Mouse (Mus musculus) heart, adult 9 months (tissue): Measurements from ENCODE around the gene Nt5c2.
"Not testable (repeated sequence)": the region's sequence is repeated elsewhere in the genome, so short reads cannot be mapped to it uniquely, and the experiment has no call there.

ENCODE experiments used
- DNase-seq, 2 experiments: peaks; one replicate each; pipeline ENCODE4 v3.0.0; 2022; ENCODE audit warnings: low spot score in 2 of 2

Gene Nt5c2

GRCm38 (mm10) chr19:47016487-47016886, 1.5 kb upstream of the Nt5c2 start:
- peak in 1 of 2 experiments; percentile 29 for DNase-seq

GRCm38 (mm10) chr19:47015965-47016364, 1.0 kb upstream of the Nt5c2 start:
- DNase-seq = no peak

GRCm38 (mm10) chr19:47015396-47015795, 443 bp upstream of the Nt5c2 start:
- no peak for DNase-seq

GRCm38 (mm10) chr19:47014159-47014446, 850 bp downstream of the Nt5c2 start:
- no peak for DNase-seq

- DNase-seq = no peak
These were observed 1.4 kb downstream of the Nt5c2 start for GRCm38 (mm10) chr19:47013340-47014158.

GRCm38 (mm10) chr19:47012521-47013130, 2.3 kb downstream of the Nt5c2 start:
- DNase-seq = no peak

GRCm38 (mm10) chr19:47009943-47010342, 5.0 kb downstream of the Nt5c2 start:
- no peak for DNase-seq

GRCm38 (mm10) chr19:47009420-47009819, 5.5 kb downstream of the Nt5c2 start:
- no peak for DNase-seq

- DNase-seq = no peak
These were observed 8.6 kb downstream of the Nt5c2 start for GRCm38 (mm10) chr19:47006321-47006720.

GRCm38 (mm10) chr19:47005873-47006272, 9.1 kb downstream of the Nt5c2 start:
- no peak for DNase-seq

- no peak for DNase-seq
These were observed 11.0 kb downstream of the Nt5c2 start for GRCm38 (mm10) chr19:47003742-47004511.

GRCm38 (mm10) chr19:47000357-47000756, 14.6 kb downstream of the Nt5c2 start:
- not testable (repeated sequence) for DNase-seq

GRCm38 (mm10) chr19:46999753-47000152, 15.2 kb downstream of the Nt5c2 start:
- no peak for DNase-seq

GRCm38 (mm10) chr19:46998953-46999352, 16.0 kb downstream of the Nt5c2 start:
- no peak for DNase-seq

GRCm38 (mm10) chr19:46998168-46998870, 16.6 kb downstream of the Nt5c2 start:
- no peak for DNase-seq

- no peak for DNase-seq
These were observed 18.9 kb downstream of the Nt5c2 start for GRCm38 (mm10) chr19:46996095-46996494.

- not testable (repeated sequence) for DNase-seq
These were observed 22.6 kb downstream of the Nt5c2 start for GRCm38 (mm10) chr19:46992329-46992728.

GRCm38 (mm10) chr19:46991145-46991544, 23.8 kb downstream of the Nt5c2 start:
- DNase-seq = peak; percentile 54 to 81

- DNase-seq = not testable (repeated sequence)
These were observed 24.3 kb downstream of the Nt5c2 start for GRCm38 (mm10) chr19:46990625-46991024.

GRCm38 (mm10) chr19:46990153-46990518, 24.8 kb downstream of the Nt5c2 start:
- DNase-seq = no peak

GRCm38 (mm10) chr19:46989479-46990152, 25.3 kb downstream of the Nt5c2 start:
- no peak for DNase-seq
